Mouse (Mus musculus): Measurements from ENCODE around the gene Btbd6.

Btbd6 gene

DNA sequence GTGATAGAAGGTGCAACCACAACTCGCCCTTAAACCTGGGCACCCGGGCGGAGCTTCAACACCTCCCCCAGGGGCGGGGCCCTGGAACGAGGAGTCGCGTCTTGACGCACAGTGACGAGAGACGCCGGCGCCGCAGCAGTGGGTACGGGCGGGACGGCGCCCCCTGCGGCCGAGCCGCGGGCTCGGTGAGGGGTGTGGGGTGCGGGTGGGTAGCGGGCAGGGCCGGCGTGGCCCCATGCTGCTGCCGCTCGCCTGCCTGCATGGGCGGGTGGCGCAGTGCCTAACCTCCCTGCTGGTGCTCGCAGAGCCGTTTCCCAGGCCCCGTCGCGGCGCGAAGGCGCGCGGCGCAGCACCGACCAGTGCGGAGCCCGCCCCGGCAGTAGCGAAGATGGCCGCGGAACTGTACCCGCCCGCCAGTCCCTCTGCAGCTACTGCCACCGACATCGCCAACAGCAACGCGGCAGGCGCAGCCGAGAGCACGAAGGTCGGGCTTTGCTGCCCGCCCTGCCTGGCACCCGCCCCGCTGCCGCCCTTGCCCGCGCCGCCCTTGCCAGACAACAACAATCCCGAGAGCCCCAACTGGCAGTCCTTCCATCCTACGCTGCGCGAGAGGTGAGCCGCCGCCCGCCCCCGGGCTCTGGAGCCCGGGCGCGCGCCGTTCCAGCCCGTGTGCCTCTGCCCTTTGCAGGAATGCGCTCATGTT lies at the start of gene Btbd6:
Gene Btbd6 (plus strand): TSS at position 112 of the 703 bp plus-strand sequence.
- peak; percentile 82 for DNase-seq (ENCODE audit: low spot score)

DNA sequence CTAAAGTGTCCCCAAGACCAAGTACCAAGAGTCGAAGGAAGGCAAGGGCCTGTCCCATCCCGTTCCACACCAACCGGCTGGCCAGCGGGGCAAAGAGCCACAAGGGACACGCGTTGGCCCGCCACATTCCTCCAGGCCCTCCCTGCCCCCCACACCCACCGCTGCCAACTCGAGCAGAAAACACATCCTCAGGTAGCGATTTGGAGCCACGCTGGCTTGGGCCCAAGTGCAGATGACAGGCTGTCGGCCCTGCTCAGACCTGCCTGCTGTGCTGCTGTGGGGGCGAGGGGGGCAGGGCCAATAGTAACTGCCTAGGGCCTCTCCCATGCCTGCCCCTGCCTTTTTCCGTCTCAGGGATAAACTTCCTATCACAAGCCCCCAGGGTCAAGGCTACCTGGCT lies 49.0 kb upstream of the Btbd6 start:
- no peak for DNase-seq (ENCODE audit: low spot score)

DNA sequence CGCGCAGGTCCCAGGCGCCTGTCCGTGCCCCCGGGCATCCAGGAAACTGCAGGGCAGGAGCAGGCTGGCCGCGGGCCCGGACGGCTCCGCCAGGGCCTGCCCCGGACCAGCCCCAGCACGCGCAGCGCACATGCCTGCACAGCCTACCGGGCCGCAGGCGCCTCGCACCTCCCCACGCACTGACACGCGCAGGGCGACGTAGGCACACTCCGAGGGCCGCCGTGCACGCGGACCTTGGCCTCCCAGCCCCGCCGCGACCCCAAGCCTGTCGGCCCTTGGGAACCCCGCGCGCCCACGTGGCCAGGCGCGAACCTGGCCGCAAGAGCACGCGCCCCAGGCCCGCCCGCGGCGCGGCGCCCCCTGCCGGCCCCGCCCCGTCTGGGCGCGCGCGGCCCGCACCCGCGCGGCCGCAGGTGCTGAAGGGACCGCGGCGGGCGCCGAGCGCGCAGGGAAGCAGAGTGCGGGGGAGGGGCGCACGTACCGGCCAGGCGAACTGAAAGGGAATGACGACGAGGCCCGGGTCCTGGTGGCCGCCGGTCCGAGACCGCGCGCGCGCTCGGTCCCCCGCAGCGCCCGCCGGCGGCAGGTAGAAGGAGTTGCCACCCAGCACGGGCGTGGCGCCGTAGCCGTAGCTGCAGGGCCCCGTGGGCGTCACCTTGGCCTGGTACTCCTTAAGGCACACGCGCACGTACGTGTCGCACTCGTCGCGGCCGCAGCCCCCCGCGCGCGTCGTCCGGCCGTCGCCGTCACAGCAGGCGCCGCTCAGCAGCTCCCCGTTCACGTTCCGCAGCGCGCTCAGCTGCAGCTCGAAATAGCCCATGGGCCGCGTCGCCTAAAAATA lies 47.7 kb upstream of the Btbd6 start:
- DNase-seq (ENCODE audit: low spot score), result no peak

DNA sequence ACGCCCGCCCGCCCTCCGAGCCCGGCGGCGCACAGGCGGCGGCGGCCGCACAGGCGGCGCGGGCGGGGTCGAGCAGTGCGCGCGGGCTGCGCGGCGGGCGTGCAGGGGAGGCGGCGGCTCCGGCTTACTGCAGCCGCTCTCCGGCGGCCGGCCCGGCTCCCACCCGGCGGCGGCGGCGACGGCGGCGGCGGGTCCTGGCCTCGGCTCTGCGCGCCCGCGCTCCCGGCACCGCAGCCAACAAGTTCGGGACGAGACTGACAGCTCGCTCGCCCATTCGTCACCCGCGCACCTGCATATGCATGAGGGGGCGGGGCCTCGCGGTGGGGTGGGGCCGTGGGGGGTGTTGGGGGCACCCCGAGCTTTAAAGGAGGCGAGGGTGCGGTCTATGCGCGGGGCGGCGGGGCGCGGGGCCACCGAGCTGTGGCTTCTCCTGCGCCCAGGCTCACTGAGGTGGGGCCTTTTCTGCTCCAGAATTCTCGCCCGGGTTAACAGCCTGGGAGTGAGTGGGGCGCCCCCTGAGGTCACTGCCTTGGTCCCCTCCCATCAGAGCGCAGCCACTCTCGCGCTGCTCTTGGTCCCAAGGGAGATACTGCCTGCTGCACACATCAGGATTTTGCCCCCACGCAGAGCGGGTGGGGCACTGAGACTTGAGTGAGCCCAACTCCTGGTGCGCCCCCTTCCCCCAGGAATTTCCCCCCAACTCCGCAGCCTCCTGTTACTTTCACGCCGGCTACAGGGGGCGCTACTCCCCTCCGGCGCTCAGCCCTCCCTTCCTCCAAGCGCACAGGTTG lies 46.5 kb upstream of the Btbd6 start, which contains the start of gene Jag2:
Gene Jag2 (minus strand): TSS at position 215 of the 791 bp plus-strand sequence.
- no peak for DNase-seq (ENCODE audit: low spot score)

GRCm38 (mm10) chr12:112932647-112933046 lies 43.6 kb upstream of the Btbd6 start:
- DNase-seq (ENCODE audit: low spot score), result no peak

GRCm38 (mm10) chr12:112937906-112938305 lies 38.4 kb upstream of the Btbd6 start:
- no peak for DNase-seq (ENCODE audit: low spot score)

DNA sequence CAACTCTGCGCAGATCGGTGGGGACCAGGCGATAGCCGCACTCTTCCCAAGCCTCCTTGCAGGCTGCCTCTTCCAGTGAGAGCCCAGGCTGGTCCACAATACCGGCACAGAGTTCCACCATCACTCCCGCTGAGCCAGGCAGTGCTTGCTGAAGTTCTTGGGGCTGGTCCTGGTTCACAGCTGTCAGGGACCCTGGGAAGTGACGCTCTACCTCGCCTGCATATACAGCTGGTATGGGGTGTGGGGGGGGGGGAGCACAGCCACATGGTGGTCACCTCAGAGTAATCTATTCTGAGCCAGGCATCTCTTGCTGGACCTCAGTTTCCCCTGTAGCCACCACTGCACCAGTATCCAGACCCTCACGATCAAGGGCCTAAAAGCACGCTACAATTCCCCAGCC lies 37.9 kb upstream of the Btbd6 start:
- no peak for DNase-seq (ENCODE audit: low spot score)

- no peak for DNase-seq (ENCODE audit: low spot score)
Measured at GRCm38 (mm10) chr12:112938873-112939565, 37.3 kb upstream of the Btbd6 start.

DNA sequence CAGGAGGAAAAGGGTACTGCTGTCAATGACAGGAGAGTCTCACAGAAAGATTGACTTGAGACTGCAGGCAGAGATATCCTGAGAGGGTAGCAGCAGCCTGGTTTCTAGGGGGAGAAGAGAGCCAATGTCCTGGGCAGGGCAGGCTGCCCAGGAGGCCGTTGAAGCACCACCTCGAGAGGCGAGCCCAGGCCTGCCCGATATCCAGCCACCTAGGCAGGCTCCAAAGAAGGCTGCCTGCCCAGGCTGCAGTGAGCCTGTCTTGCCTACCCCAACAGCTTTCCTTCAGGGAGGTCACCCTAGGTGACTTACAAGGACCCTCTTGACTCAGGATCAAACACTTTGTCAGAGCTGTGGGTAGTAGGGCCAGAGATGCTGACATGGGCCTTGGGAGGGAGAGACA lies 36.0 kb upstream of the Btbd6 start:
- no peak for DNase-seq (ENCODE audit: low spot score)

DNA sequence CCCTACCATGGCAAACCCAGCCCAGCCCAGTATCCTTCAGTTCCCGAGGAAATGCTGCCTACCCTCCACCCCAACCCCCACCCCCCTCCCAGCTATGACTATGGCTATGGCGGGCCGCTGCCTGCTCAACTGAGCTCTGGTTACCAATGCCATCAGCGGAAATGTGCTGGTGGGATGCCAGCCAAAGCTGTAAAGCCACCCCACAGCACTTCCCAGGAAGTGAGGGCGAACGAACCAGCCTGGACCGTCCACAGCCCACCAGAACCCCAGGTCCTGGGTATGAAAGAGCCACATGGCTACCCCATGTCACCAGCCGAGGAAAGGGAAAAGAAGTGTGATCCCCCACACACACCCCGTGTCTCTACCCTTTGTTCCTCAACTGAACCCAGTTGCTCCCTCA lies 35.6 kb upstream of the Btbd6 start:
- DNase-seq (ENCODE audit: low spot score), result no peak

DNA sequence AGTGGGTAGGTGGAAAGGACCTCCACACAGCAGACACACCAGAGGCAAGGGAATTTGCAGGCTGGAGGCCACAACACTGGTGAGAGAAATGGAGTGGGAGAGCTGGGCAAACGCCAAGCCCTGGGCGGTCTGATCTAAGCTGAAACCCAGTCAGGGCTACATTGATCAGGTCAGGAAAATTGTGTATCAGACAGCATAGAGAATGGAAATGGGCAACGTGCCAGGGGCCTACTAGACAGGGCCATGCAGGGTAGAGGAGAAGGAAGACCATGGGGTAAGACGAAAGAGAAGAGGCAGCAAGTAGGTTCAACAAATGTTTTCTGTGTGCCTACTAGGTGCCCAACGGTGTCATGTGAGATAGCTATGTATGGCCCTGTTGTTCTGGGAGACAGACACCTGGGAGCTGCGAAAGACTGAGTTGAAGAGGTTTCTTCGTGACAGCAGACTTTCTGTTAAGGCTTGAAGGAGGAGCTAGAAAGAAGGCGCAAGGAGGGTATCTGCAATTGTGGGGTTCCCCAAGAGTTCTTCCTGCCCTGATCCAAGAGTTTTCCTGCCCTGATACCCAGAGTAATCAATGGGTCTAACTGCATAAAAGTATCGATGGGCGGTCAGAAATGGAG lies 35.0 kb upstream of the Btbd6 start:
- DNase-seq (ENCODE audit: low spot score), result peak; percentile 23

- DNase-seq (ENCODE audit: low spot score), result peak; percentile 60
Measured at GRCm38 (mm10) chr12:112941776-112942713, 34.2 kb upstream of the Btbd6 start, which contains the start of gene Nudt14. Gene Nudt14 (minus strand): TSS chr12:112942124.

DNA sequence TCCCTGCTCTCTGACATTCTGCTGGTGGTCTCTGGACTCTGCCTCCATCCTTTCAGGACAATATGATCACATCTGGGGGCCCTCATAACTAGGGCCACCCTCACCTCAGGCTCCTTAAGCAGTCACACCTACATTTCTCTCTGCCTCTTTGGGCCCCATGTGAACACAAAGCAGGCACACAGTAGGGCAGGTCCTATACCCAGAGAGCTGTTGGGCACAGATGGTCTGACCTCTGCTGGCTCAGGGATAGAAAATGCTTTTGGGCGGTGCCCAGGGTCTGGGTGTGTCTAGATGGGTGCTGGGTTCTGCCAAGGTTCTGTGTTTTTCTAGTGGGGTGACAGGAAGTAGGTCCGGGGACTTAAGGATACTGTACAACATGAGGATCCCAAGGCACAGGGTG lies 32.6 kb upstream of the Btbd6 start:
- no peak for DNase-seq (ENCODE audit: low spot score)

DNA sequence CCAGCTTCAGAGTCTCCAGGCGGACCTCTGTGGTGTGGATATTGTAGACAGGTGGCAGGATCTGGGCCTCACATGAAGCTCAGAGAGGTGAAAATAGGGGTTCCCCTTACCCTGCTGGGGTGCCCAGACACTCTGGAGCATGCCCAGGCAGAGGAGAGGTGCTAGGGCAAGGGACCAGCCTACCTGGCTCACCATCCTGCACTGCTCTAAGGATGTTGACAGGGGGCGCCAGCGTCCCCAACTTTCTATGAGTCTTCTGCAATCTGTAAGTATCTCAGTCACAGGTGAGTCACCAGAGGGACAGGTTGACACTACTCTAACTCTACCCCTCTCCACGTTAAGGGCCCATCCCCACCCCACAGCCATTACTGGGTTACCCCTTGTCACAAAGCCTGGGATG lies 29.0 kb upstream of the Btbd6 start:
- no peak for DNase-seq (ENCODE audit: low spot score)

DNA sequence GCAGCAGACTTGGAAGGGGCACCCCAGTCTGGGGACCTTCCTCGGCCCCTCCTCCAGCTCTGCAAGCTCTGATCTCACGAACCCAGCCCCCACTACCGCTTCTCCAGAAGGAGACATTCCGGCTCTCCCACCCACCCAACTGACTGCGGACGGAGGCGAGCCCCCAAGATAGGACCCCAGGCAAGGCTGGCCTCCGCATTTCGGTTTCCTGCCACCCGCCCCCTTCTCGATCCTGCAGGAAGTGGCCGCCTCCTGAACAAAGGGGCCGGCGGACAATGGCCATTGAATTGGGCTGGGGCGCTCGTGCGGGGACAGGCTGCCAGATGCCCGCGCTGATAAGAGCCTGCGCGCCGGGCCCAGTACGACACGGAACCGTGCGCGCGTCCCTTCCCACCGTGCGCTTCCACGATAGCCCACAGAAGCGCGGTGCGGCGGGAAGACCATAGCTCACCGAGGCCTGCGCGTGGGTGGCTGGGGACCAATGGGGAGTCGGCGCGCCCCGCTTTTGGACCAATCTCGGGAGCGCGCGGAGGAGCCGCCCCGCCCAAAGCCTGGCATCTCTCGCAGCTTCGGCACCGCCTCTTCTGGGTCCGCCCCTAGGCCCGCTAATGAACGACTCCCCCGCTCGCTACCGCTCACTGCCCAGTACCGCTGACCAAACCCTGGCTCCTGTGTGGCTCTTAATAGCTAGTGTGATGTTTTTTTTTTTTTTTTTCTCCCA lies 26.1 kb upstream of the Btbd6 start:
- peak; percentile 86 for DNase-seq (ENCODE audit: low spot score)

DNA sequence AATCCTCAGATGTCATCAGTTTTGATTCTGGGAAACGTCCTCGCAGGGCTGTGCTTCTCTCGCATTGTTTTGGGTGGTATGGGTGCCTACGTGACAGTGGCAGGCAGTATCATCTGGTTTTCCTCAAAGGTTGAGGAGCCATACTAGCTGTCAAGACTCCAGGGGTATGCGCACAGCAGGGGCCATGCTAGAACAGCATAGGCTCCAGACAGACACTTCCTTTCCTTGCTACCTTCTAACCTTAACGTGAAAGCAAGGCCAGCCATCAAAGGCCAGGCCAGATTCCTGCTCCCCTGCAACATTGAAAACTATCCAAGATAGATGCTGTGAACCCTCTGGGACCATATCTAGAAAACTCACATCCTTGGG lies 25.5 kb upstream of the Btbd6 start:
- no peak for DNase-seq (ENCODE audit: low spot score)

- no peak for DNase-seq (ENCODE audit: low spot score)
Measured at GRCm38 (mm10) chr12:112951150-112951842, 25.0 kb upstream of the Btbd6 start.

DNA sequence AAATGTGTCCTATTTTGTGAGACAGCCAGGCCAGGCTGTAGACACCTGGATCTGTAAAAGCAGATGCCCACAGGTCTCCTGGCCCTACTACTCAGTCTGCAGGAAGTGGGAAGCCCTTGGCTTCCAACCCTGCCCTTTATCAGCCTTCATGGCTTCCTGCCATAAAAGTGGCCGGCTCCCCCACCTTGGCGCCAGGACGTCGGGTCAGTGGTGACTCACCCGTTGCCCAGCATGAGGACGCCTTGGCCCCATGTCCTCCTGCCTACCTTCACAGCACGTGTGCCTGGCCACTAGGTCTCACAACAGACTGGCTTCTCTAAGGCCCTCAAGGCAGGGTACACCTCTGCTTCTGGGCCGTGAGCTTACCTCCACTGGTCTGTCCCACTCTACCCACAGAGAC lies 23.8 kb upstream of the Btbd6 start:
- DNase-seq (ENCODE audit: low spot score), result peak; percentile 76
